Mouse (Mus musculus): Measurements from ENCODE around the gene Gas7.

Gas7 gene

DNA sequence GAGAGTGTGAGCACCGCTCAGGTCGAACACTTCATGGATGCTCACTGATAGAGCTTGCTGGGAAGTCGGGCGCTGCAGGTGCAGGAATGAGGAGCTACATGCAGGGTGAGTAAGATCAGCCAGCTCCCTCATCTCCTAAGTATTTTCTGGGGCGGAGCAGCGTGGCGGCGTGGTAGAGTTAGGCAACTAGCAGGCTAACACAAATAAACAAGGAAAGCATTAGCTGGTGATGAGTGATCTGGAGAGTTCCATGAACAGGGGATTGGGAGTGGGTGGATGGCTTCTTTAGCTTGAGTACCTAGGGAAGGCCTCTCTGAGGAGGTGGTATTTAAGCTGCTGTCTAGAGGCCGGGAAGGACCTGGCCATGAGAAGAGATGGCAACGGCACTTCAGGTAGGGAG, 77.5 kb downstream of the Gas7 start:
- DNase-seq (ENCODE audit: low read depth in 2 of 2, low spot score in 2 of 2), result no peak

DNA sequence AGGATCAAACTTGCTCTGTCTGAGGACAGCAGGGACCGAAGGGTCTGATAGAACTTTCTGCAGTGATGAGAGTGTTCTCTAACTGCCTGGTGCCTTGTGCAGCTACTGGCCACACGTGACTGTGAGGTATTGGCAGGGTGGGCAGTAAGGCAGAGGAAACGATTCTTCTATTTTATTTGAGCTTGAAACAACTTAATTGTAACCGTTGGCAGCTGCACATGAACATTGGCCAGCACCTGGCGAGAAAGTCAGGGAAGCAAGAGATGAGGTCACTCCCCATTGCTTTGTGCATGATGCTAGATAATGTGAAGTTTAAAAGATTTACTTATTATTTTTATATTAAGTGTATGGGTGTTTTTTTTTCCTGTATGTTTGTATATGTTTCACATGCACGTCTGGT, 77.9 kb downstream of the Gas7 start:
- DNase-seq (ENCODE audit: low read depth in 2 of 2, low spot score in 2 of 2), result no peak

DNA sequence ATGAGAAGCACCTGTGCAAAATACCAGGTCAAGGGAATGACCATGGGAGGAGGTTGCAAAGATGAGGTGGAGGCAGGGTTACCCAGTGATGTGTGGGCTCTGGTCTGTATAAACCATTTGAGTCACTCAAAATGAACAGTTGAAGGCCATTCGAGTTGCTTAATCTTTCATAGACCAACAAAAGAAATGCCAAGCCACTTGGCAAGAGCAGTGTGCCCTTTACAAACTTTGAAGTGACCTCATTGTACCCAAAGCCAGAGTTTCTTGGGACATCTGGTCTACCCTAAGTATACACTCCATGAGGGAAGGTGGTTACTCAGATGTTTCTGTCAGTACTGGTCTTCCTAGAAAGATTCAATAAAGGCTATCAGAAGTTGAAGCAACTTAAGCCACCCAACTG, 80.5 kb downstream of the Gas7 start:
- no peak for DNase-seq (ENCODE audit: low read depth in 2 of 2, low spot score in 2 of 2)

DNA sequence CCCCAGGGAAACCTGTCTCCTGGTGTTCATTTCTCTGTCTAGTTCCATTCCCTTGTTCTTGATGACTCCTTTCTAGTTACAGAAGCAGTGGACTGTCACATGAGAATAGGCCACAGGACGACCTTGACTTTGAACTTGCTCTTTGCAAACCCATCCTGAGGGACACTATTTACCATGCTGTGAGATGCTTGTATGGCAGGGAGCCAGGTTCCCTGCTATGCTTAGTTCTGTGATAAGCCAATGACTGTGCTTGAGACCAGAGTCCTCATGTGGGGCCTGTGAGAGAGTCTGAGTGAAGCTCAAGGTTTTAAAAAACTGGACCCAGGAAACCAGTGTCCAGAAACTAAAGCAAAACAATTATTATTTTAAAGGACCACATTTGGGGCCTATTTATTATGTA, 81.2 kb downstream of the Gas7 start:
- DNase-seq (ENCODE audit: low read depth in 2 of 2, low spot score in 2 of 2), result no peak

DNA sequence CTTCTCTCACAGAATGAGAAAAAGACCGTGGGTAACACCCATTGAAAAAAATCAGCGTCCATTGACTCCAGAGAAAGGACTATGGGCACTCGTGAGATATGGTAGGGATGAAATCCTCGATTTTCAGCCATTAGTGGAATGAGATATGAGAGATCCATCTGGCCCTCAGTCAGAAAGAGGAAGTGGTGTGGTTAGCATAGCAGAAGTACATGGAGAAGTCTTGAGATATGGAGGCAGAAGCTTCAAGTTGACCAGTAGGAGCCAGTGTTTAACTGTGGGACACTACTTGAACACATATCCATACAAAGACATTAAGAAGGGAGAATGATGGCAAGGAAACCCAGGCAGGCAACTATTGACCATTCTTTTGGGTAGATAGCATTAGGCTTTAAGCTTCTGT, 82.1 kb downstream of the Gas7 start:
- DNase-seq (ENCODE audit: low read depth in 2 of 2, low spot score in 2 of 2), result no peak

DNA sequence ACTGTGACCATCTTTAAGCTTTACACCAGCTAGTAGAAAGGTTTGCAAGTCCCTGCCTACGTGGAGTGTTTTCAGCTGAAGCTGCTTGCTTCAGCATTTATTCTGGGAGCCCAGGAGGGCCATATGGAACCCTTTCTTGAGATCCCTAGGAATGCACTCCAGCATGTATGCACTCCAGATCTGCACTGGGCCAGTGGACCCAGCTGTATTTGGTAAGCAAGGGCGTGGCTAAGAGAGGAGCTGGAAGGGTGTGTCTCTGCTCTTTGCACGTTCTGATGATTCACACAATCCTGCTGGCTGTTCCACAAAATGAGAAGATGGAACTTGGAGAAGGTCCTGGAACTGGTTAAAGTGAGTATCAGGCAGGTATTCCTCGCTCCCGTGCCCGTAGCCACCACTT, 83.3 kb downstream of the Gas7 start:
- DNase-seq (ENCODE audit: low read depth in 2 of 2, low spot score in 2 of 2), result no peak

DNA sequence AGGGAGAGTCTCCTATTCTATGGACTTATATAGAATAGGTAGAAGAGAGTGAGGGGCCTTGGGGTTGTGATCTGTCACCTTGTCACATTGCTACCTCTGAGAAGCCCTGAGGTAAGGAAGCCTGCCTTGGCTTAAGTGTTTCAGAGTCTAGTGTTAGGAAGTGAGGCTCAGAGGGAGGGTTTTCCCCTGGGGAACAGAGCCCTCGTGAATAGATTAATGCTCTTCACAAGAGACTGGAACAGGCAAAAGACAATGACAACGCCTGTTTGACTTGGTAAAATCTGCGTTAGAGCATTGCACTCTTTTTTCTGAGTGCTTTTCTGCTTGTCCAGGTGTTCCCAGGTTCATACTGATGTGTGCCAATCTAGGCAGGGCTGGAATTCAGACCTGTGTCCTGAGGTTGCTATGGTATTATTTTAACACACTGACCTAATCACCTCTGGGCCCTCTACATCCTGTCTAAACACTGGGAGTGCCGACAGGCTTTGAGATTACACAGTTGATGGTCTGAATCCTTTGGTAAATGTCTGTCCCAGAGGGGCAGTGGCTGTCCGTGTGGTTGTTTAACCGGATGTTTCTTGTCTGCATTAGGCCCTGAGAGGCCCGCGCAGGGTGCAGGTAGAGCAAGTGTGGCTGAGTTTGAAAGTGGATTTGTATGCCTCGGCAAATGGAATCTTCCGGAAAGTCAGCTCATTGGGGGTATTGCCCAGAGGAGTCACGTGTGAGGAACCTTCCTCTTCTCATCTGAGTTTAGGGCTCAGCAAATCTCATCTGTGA, 89.6 kb downstream of the Gas7 start:
- no peak for DNase-seq (ENCODE audit: low read depth in 2 of 2, low spot score in 2 of 2)

DNA sequence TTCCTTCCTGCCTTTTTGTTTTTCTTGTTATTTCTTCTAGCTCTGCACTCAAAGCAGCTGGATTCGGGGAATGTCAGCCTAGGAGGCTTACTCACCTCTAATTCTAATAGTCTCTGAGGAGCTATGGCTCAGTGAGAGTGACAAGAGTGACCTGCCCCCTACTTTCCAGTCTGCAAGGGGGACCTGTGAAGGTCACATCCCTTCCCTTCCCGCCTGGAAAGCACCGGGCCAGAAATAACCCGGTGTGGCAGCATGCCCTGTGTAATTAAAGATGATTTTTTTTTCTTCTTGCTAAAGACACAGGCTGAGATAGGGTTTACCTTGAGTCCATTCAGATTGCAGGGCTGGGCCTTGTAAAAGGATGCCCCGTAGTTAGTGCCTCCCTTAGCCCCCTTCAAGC, 91.3 kb downstream of the Gas7 start:
- DNase-seq (ENCODE audit: low read depth in 2 of 2, low spot score in 2 of 2), result no peak

DNA sequence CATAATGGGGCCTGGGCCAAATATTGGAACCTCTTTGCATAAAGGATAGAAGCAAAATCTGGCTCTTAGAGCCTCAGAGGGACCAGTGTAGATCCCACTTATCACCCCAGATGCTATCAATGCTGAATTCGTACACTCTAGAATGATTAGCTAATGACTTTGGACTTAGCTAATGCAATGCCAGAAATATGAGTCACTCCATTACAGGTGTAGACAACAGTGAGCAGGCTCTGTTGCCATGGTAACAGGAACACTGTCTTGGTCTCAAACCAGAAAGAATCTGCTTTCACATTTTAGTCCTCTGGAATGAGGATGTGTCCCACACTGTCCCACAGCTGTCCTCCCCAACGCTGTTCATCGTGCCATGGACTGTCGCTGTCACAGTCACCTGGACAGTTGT, 94.1 kb downstream of the Gas7 start:
- no peak for DNase-seq (ENCODE audit: low read depth in 2 of 2, low spot score in 2 of 2)

DNA sequence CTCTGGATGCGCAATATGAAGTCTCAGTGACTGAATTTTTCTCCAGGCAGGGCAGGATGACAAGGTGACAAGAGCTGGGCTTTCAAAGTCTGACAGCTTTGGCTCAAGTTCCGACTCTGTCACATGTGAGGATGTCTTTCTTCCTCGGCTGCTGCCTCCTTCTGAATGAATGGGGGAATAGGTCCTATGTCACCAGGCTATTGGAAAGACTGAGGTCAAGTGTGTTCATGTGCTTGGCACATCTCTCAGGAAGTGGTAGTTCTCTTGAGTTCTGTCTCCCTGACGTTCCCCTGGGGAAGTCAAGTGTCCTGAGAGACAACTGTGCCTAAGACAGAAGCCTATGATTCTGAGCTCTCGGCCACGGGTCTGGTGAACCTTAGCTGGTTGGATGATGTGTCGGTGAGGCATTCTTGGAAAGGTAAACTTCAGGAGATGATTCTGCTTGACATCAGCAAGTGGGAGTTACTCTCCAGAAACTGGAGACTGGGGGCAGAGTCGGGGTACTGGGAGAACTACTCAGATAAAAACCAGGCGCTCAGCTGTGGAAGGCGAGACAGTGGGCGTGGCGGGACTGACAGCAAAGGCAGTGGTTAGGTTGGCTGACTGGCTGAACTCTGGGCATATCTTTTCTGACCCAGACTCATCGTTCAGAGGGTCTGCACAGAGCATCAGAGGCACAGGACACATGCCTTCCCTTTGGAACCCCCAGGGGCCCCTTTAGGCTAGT, 94.7 kb downstream of the Gas7 start:
- no peak for DNase-seq (ENCODE audit: low read depth in 2 of 2, low spot score in 2 of 2)

DNA sequence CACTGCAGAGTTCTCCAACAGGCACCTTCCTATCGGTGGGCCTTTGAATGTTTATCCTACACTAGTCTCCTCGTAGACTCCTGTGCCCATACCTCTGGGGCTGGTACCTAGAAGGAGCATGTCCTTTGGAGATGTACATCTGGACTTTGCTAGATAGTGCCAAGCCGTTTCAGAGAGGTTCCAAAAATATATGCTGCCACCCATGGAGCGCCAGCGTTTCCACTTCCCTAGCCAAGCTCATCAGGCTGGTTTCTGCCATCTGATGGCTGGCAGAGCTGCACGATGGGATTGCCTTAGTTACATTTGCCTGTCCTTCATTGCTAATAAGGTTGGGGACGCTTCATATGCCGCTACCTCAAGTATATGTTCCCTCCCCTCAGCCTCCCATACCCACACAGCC, 97.2 kb downstream of the Gas7 start:
- DNase-seq (ENCODE audit: low read depth in 2 of 2, low spot score in 2 of 2), result no peak

DNA sequence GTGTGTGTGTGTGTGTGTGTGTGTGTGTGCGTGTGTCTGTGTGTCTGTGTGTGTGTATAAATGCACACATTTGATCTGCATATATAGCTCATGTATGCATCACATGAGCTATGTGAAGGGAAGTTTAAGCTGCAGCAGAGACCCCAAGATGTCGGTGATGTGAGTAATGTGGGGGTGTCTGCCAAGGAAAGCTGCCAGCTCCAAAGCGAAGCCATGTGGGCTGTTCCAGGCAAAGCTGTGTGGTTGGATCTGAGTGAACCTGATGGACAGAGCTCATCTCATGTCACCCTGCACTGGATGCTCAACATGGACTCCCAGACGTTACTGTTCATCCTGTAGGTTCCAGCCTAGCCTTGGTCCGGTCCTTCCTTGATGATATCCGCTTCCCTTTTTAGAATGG, 99.0 kb downstream of the Gas7 start:
- DNase-seq (ENCODE audit: low read depth in 2 of 2, low spot score in 2 of 2), result no peak

DNA sequence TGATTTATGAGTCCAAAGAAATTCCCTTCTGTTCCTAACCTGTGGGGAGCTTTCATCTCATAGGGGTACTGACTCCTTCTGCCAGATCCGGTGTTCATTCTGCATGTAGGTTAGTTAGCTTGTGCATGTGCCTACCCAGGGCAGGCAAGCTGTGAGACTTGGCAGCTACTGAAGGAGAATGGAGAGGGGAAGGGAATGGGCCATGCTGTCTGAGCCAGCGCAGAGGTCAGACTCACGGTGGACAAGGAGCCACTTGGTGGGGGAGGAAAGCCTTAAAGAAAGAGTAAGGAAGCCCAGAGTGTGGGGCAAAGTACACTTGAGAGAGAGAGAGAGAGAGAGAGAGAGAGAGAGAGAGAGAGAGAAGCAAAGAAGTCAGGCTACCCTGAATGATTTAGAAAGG, 101.1 kb downstream of the Gas7 start:
- no peak for DNase-seq (ENCODE audit: low read depth in 2 of 2, low spot score in 2 of 2)

DNA sequence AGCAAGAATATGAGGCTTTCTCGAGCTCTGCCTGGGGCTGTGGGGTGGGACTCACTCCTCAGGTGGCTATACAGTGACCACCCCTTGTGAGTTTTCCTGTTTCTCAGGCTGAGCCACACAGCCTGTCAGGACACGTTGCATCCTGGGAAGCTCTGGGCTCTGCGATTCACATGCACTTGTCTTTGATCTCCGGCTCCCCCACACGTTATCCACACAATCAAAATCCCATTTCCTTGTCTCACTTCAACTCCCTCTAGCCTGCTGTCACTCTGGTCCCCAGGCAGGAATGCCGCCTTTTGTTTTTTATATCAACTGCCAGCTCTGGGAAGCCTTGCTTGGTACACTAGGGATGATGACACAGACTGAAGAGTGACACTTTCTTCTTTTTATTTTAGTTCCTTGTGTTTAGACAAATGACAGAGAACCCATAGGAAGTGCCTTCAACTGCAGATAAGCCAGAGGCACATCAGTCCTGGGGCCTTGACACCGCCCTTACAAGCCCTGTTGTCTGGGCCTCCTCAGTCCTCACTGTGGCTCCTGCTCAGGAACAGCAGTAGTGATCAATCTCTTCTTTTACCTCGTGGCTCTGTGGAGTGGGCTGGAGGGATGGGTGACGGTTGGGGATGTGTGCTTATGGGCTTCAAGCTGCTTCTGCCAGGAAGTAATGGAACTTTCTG, 103.7 kb downstream of the Gas7 start:
- no peak for DNase-seq (ENCODE audit: low read depth in 2 of 2, low spot score in 2 of 2)

DNA sequence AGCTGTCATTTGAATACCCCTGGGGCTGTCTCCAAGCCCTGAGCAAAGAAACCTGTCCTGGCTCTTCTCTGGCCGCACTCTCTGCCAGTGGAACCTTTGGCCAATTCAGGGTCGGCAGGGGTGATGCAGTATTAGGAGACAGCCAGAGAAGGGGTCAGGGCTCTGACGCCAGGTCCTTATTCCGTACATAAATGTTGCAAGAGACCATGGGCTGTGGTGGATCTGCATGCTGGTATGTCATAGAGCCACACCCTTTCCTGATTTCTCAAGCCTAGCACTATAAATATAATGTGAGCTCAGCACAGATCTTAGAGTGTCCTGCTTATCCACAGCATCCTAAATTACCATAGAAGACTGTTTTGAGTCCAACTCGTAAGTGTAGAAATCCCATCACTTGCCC, 104.3 kb downstream of the Gas7 start:
- no peak for DNase-seq (ENCODE audit: low read depth in 2 of 2, low spot score in 2 of 2)

DNA sequence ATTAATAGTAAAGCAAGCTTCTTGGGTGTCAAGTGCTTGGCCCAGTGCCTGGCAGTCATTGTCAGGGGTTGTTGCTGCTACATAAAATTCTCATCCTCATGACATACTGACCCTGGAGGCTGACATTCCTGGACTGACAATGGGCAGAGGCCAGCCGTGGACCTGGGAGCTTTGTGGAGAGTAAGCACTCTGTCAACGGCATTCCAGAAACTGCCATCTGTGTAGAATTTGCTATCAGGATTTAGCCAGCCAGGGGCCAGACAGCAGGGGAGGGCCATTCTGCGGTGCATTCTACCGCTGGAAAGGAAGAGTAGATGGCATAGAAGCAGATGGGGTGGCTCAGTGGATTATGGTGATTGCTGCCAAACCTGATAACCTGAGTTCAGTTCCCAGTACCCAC, 106.4 kb downstream of the Gas7 start:
- DNase-seq (ENCODE audit: low read depth in 2 of 2, low spot score in 2 of 2), result no peak

DNA sequence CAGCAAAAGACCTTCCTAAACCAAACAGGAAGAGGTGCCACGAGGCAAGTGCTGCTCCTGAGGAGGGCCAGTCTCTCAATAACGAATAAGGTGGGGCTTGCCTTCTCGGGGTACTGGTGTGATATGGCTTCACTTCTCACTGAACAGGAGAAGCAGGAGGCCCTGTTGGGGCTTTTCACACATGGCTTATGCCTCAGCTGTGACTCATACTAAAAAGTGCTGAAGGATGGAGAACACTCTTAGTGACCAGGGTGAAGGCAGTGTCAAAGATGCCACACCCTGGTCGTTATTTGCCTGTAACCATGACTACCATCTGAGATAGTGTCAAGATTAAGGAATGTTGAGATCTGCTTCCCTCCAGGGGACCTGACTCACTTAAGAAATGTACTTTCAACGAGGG, 107.9 kb downstream of the Gas7 start:
- DNase-seq (ENCODE audit: low read depth in 2 of 2, low spot score in 2 of 2), result no peak

DNA sequence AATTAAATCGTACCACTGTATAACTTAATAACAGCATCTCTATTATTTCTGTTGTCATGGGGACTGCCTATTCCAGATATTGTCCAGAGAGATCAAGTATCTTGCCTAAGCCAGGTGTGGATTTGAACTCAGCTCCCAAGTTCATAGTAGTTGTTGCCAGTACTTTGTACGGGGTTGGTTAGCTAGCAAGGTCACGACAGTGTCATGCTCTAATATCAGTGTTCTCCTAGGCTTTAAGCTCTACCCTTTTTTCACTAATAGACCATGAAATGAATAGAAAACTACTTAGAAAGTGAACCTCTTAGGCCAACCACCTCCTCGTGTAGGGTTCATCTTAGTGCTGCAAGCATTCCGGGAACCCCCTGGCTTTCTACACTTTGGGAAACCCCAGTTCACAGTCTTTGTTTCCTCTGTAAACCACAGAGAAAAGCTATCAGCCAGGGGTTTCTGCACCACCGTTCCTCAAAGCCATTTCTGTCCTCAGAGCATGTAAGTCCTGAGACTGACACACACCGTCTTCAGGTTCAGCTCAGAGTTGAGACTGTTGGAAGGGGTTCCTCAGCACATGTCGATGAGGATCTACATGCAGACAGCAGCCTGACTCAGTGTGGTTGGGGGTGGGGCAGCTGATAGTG, 108.9 kb downstream of the Gas7 start:
- DNase-seq (ENCODE audit: low read depth in 2 of 2, low spot score in 2 of 2), result no peak

DNA sequence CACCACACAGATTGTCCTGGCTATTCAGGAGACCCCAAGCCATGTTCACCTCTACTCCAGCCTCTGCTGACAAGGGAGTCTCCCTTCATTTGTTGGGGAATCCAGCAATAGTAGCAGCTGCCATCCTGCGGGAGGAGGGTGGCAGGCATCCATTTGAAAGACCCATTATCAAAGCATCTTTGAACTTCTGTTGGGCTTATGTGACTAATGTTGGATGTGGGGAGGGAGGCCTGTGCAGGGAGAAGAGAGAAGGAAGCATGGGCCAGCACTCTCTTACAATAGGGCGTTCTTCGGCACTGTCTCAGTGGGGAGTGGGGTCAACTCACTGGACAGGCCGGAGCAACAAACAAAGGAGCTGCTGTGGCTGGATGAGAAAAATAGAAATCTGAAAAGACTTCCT, 110.3 kb downstream of the Gas7 start:
- DNase-seq (ENCODE audit: low read depth in 2 of 2, low spot score in 2 of 2), result no peak

DNA sequence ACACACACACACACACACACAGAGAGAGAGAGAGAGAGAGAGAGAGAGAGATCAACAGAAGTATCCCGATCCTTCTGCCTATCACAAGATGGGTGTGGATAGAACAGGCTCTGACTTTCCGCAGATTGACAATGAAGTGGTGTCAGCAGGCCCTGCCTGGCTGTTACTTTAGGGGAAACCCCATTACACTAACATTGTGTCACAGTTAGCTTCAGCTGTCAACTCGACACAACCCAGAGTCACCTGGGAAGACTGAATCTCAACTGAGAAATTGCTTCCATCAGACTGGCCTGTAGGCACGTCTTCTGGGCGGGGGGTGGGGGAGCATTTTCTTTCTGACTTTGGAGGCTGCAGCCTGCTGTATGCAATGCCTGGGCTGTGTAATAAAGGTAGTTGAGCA, 111.5 kb downstream of the Gas7 start:
- DNase-seq (ENCODE audit: low read depth in 2 of 2, low spot score in 2 of 2), result no peak

DNA sequence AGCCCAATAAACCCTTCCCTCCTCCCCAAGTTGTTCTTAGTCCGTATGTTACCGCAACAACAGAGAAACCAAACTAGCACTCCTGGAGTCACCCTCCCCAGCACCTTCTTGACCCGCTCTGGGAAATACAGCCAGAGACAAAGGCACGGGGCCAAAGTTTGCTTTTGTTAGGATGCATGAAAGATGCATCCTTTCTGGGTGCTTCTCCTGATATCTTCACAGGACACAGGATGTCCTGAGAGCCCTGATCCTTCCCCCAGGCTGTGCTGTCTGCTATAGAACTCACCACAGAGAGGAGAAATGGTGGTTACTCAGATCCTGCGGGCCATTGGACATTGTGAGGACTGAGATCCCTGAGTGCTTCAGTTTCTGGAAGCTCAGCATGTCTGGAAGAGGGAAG, 111.9 kb downstream of the Gas7 start:
- DNase-seq (ENCODE audit: low read depth in 2 of 2, low spot score in 2 of 2), result no peak

DNA sequence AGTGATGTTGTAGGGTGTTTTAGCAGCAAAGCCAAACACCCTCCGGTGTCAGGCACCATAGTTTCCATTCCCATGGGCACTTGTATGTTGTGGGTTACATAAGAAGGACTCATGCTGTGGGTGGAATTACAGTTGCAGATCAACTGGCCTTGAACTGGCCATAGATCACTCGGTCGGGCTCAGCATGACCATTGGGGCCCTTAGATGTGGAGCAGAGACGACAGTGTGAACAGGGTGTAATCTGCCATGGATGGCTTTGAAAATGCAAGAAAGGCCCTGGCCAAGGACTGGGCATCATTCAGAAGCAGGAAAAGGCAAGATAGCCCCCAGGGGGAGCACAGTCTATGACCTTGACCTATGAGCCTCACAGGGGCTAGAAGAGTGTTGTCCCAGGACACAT, 112.8 kb downstream of the Gas7 start:
- DNase-seq (ENCODE audit: low read depth in 2 of 2, low spot score in 2 of 2), result no peak
